Mouse (Mus musculus) C2C12 (cell line): ENCODE data around the gene Cttnbp2nl. TPM values are rescaled to one million over a fixed set of nuclear protein-coding genes. Genes with fewer than 3 reads are reported as not detected.

Experiments used
- H3K27me3 ChIP-seq: one replicate; pipeline ENCODE4 v1.6.1; 2011; ENCODE audit not compliant: control insufficient read depth, insufficient read depth, insufficient read length
- H3K36me3 ChIP-seq: one replicate; pipeline ENCODE4 v1.6.1; 2011; ENCODE audit not compliant: control insufficient read depth, insufficient read depth
- H3K4me3 ChIP-seq: one replicate; pipeline ENCODE4 v1.5.1; 2011; ENCODE audit warnings: mild to moderate bottlenecking, control low read depth; ENCODE audit not compliant: poor library complexity, insufficient read depth, severe bottlenecking
- H3K79me2 ChIP-seq: one replicate; pipeline ENCODE4 v1.6.1; 2011; ENCODE audit not compliant: control insufficient read depth, insufficient read depth
- H3K79me3 ChIP-seq: one replicate; pipeline ENCODE4 v1.6.1; 2011; ENCODE audit warnings: low read depth, control low read depth
- H3ac ChIP-seq: one replicate; pipeline ENCODE3; 2011; ENCODE audit warnings: low read depth; ENCODE audit not compliant: control insufficient read depth, insufficient read length
- CEBPB ChIP-seq: IDR thresholded peaks from one replicate; pipeline ENCODE4 v1.6.1; 2011; ENCODE audit warnings: low read depth, mild to moderate bottlenecking, control low read depth, moderate library complexity
- CTCF ChIP-seq: IDR thresholded peaks from one replicate; pipeline ENCODE4 v1.5.1; 2011; ENCODE audit not compliant: control insufficient read depth, insufficient read depth, insufficient read length
- FOSL1 ChIP-seq: IDR thresholded peaks from one replicate; pipeline ENCODE4 v1.8.0; 2011; ENCODE audit warnings: mild to moderate bottlenecking, low read length; ENCODE audit not compliant: poor library complexity, insufficient read depth, severe bottlenecking
- MAX ChIP-seq: IDR thresholded peaks from one replicate; pipeline ENCODE4 v1.6.1; 2011; ENCODE audit warnings: mild to moderate bottlenecking, control low read depth
- MYOD1 ChIP-seq: IDR thresholded peaks from one replicate; pipeline ENCODE4 v1.6.1; 2011; ENCODE audit warnings: low read depth; ENCODE audit not compliant: control insufficient read depth, insufficient read length
- MYOG ChIP-seq: IDR thresholded peaks from one replicate; pipeline ENCODE4 v1.6.1; 2011; ENCODE audit not compliant: control insufficient read depth, insufficient read length; ENCODE audit errors: extremely low read depth
- USF1 ChIP-seq: IDR thresholded peaks from one replicate; pipeline ENCODE4 v1.6.1; 2011; ENCODE audit warnings: low read depth, mild to moderate bottlenecking, control low read depth, moderate library complexity
- polyA plus RNA-seq: library from polyadenylated mRNA; unstranded; fragments of >200 nt; fragmentation: generic; extraction: Trizol; gene quantifications from one replicate; pipeline ENCODE4 v1.2.1, GENCODE M21; 2012; ENCODE audit warnings: missing spikeins

The Cttnbp2nl gene
- polyA plus RNA-seq, 1 experiment, result 11.2 TPM

- H3K27me3 ChIP-seq, result no peaks in the 10 kb centered on the region
- no peak overlapping the region for H3ac ChIP-seq
- H3K36me3 ChIP-seq, result peaks cover 76% of the 10 kb centered on the region
- TF ChIP-seq USF1 (no peak), CTCF (no peak)
- peaks cover 9% of the 10 kb centered on the region for H3K79me2 ChIP-seq
- no peak overlapping the region for H3K4me3 ChIP-seq
- H3K79me3 ChIP-seq, result no peaks in the 10 kb centered on the region
These were observed 46.8 kb downstream of the Cttnbp2nl start for GRCm38 (mm10) chr3:105006101-105006500.

DNA sequence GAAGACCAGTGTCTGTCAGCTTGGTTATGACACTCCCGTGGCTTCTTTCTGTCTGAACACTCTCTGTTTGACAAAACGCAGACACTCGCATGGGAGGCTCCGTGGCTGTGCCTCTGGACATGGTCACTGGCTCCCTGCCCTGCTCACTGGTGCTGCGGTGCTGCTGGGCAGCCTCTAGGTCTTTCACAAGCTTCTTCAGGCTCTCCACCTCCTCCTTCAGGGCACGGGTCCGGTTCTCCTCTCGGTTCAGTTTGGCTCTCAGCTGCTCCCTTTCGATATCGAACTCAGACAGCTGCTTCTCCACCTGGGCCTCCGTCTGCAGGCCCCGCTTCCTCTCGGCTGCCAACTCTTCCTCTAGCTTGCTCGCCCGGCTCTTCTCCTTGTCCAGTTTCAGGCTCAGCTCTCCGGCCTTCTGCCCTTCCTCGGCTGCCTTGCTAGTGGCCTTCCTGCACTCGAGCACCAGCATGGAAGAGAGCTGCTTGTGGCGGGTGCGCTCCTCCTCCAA is 47.3 kb downstream of the Cttnbp2nl start:
- no peak overlapping the region for H3K4me3 ChIP-seq
- peaks cover 71% of the 10 kb centered on the region for H3K36me3 ChIP-seq
- no peaks in the 10 kb centered on the region for H3K79me3 ChIP-seq
- TF ChIP-seq CEBPB (no peak), FOSL1 (no peak), USF1 (no peak), CTCF (no peak), MYOD1 (no peak), MAX (no peak), MYOG (no peak)
- no peak overlapping the region for H3ac ChIP-seq
- no peaks in the 10 kb centered on the region for H3K27me3 ChIP-seq
- H3K79me2 ChIP-seq, result peaks cover 9% of the 10 kb centered on the region

DNA sequence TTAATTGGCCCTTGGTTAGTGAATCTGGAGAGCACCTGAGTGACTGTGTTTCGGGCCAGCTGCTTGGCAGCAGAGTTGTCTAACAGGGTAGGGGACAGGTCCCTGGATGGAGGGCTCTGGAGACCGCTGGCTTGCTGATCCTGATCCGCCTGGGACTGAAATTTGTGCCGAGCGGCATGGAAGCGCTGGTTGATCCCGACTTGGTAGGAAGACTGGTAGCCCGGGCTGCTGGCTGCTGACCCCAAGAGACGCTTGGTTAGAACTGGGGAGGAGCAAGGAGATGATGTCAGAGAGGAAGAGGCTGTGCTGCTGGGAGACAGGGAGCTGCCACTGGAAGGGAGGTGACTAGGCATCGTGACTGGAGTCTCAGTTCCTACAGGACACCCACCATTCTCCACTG is 47.9 kb downstream of the Cttnbp2nl start:
- H3K27me3 ChIP-seq, result no peaks in the 10 kb centered on the region
- H3K79me3 ChIP-seq, result no peaks in the 10 kb centered on the region
- no peak overlapping the region for H3K4me3 ChIP-seq
- TF ChIP-seq CTCF (no peak), MAX (no peak), MYOG (no peak)
- no peak overlapping the region for H3ac ChIP-seq
- H3K36me3 ChIP-seq, result peaks cover 65% of the 10 kb centered on the region
- peaks cover 9% of the 10 kb centered on the region for H3K79me2 ChIP-seq

GRCm38 (mm10) chr3:105003960-105004463 is 48.9 kb downstream of the Cttnbp2nl start:
- Histone ChIP-seq H3ac (no peak overlapping the region), H3K36me3 (peaks cover 56% of the 10 kb centered on the region)
- TF ChIP-seq MAX (no peak), MYOD1 (no peak), USF1 (no peak), CEBPB (no peak), MYOG (no peak), CTCF (no peak), FOSL1 (no peak)

GRCm38 (mm10) chr3:105001374-105001773 is 51.6 kb downstream of the Cttnbp2nl start:
- Histone ChIP-seq H3K79me3 (no peaks in the 10 kb centered on the region), H3K36me3 (peaks cover 39% of the 10 kb centered on the region), H3ac (peak overlapping the region; percentile 1), H3K79me2 (peaks cover 9% of the 10 kb centered on the region), H3K4me3 (no peak overlapping the region), H3K27me3 (no peaks in the 10 kb centered on the region)
- TF ChIP-seq MYOD1 (peak; percentile 73), CEBPB (no peak)

More at GRCm38 (mm10) chr3:105003960-105004463, 48.9 kb downstream of the Cttnbp2nl start:
- Histone ChIP-seq H3K4me3 (no peak overlapping the region), H3K27me3 (no peaks in the 10 kb centered on the region), H3K79me3 (no peaks in the 10 kb centered on the region), H3K79me2 (peaks cover 9% of the 10 kb centered on the region)

DNA sequence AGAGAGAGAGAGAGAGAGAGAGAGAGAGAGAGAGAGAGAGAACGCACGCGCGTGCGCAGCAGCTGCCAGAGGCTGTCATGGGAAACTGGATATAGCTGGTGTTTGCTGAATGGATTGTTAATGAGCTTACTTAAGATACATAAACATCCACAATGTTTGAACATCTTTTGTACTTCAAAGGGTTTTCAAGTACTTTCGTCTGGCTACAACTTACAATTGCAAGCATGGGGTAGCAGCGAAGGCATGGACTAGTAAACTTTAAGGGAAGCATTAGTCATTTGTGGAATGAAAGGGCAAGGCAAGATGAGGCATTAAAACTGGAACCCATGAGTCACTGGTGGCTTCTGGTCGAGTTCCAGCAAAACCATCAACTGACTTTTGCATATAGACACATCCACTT is 52.4 kb downstream of the Cttnbp2nl start:
- Histone ChIP-seq H3K36me3 (peaks cover 31% of the 10 kb centered on the region), H3ac (no peak overlapping the region), H3K79me2 (peaks cover 9% of the 10 kb centered on the region), H3K27me3 (no peaks in the 10 kb centered on the region), H3K79me3 (no peaks in the 10 kb centered on the region), H3K4me3 (no peak overlapping the region)
- TF ChIP-seq FOSL1 (peak; percentile 81), USF1 (no peak), CEBPB (no peak), MYOD1 (no peak), CTCF (no peak), MAX (peak; percentile 77), MYOG (no peak)
